Mouse (Mus musculus): ENCODE measurements around the gene Sebox. TPM values are rescaled to one million over a fixed set of nuclear protein-coding genes. Genes with fewer than 3 reads are reported as not detected.

Gene Sebox
- total RNA-seq (2014; rRNA removed) (0.14 and 0.15 TPM in 2 replicates), polyA plus RNA-seq (2015; fragmentation: Nextera tagmentation; extraction: Ambion mirVana) (0.35 TPM in 1 of 2 replicates, not detected in the other)

- 47% methylated on average over 7 of the region's 7 CpGs for WGBS
- Histone ChIP-seq H3K36me3 (ENCODE audit: insufficient read depth) (peaks cover 25% of the 10 kb centered on the region), H3K4me3 (ENCODE audit: low read depth, low read length) (no peak within 1 kb of the TSS), H3K4me1 (ENCODE audit: insufficient read depth) (no peaks in the 10 kb centered on the region), H3K9ac (no peak within 1 kb of the TSS), H3K9me3 (ENCODE audit: low read length) (no peaks in the 10 kb centered on the region), H3K27me3 (ENCODE audit: insufficient read depth, low read length) (no peaks in the 10 kb centered on the region), H3K4me2 (ENCODE audit: low read depth) (no peak within 1 kb of the TSS), H3K27ac (ENCODE audit: low read depth, low read length) (no peak within 1 kb of the TSS)
- ATAC-seq (peak; percentile 64; the same call in 1 of the 2 replicates), DNase-seq (peak; percentile 50)
- TF ChIP-seq CTCF (IDR thresholded peaks at IDR 0.05; ENCODE audit: low read depth) = no peak
These were observed at the start of gene Sebox for GRCm38 (mm10) chr11:78502909-78503650. Gene Sebox, plus strand, starts transcription at chr11:78503447.

DNA sequence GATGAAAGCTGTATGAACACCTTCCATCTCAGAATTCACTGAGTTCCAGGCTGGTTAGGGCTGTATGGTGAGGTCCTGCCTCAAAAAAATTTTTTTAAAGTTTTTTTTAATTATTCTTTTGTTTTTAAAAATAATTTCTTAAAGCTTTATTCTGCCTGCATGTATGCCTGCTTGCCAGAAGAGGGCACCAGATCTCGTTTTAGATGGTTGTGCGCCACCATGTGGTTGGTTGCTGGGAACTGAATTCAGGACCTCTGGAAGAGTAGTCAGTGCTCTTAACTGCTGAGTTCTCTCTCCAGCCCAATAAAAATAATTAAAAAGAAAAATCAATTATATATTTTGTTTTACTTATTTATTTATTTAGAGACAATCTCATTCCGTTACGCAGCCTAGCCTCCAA, 49.6 kb upstream of the Sebox start:
- H3K4me1 ChIP-seq (ENCODE audit: insufficient read depth) = no peaks in the 10 kb centered on the region
- H3K27ac ChIP-seq (ENCODE audit: low read depth, low read length) = no peak overlapping the region
- no peak overlapping the region for H3K4me3 ChIP-seq (ENCODE audit: low read depth, low read length)
- no peak overlapping the region for H3K9ac ChIP-seq
- no peak overlapping the region for H3K4me2 ChIP-seq (ENCODE audit: low read depth)
- DNase-seq (peak; percentile 74), ATAC-seq (peak; percentile 20; the same call in 1 of the 2 replicates)
- no peaks in the 10 kb centered on the region for H3K27me3 ChIP-seq (ENCODE audit: insufficient read depth, low read length)
- H3K36me3 ChIP-seq (ENCODE audit: insufficient read depth) = no peaks in the 10 kb centered on the region
- no peaks in the 10 kb centered on the region for H3K9me3 ChIP-seq (ENCODE audit: low read length)
- WGBS = 14% methylated on average over 4 of the region's 4 CpGs
- peak; percentile 93 for TF ChIP-seq CTCF (IDR thresholded peaks at IDR 0.05; ENCODE audit: low read depth)

DNA sequence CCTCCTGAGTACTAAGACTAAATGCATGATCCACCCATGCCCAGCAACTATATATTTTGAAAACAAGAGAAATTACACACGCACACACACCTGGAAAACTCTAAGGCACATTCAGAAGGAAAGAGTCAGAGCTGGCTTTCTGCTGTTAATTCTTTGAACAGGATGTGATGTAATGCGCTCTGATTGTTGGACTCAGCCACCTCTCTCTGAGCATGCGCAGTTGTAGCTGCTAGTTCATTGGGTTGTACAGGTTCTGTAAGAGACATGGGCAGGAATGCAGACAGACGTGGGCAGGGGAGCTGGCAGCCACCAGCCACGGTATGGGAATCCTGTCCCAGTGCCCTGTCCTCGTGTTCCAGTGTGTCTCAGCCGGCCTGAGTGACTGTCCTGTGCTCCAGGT, 49.0 kb upstream of the Sebox start:
- Histone ChIP-seq H3K36me3 (ENCODE audit: insufficient read depth) (no peaks in the 10 kb centered on the region), H3K9ac (no peak overlapping the region), H3K4me2 (ENCODE audit: low read depth) (no peak overlapping the region), H3K4me1 (ENCODE audit: insufficient read depth) (no peaks in the 10 kb centered on the region), H3K27me3 (ENCODE audit: insufficient read depth, low read length) (no peaks in the 10 kb centered on the region), H3K4me3 (ENCODE audit: low read depth, low read length) (no peak overlapping the region), H3K9me3 (ENCODE audit: low read length) (no peaks in the 10 kb centered on the region), H3K27ac (ENCODE audit: low read depth, low read length) (no peak overlapping the region)
- DNase-seq (no peak), ATAC-seq (no peak)
- no peak for TF ChIP-seq CTCF (IDR thresholded peaks at IDR 0.05; ENCODE audit: low read depth)
- WGBS = 79% methylated on average over 7 of the region's 7 CpGs

DNA sequence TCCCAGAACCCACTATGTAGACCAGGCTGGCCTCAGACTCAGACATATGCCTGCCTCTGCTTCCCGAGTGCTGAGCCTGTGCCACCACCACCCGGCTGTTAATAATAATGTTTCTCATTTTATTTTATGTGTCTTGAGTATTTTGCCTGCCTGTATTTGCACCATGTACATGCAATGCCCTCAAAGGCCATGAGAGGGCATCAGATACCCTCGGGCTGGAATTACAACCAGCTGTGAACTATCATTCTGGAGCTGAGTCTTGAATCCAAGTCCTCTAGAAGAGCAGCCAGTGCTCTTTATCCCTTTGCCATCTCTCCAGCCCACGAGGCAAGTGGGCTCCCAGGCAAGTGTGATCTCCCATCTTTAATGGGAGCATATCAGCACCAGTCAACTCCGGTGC, 47.9 kb upstream of the Sebox start:
- 41% methylated on average over 5 of the region's 5 CpGs for WGBS
- Histone ChIP-seq H3K4me3 (ENCODE audit: low read depth, low read length) (no peak overlapping the region), H3K9me3 (ENCODE audit: low read length) (no peaks in the 10 kb centered on the region), H3K4me1 (ENCODE audit: insufficient read depth) (no peaks in the 10 kb centered on the region), H3K27me3 (ENCODE audit: insufficient read depth, low read length) (no peaks in the 10 kb centered on the region), H3K4me2 (ENCODE audit: low read depth) (no peak overlapping the region), H3K9ac (no peak overlapping the region), H3K27ac (ENCODE audit: low read depth, low read length) (no peak overlapping the region), H3K36me3 (ENCODE audit: insufficient read depth) (no peaks in the 10 kb centered on the region)
- TF ChIP-seq CTCF (IDR thresholded peaks at IDR 0.05; ENCODE audit: low read depth) = peak; percentile 47
- no peak for ATAC-seq
- DNase-seq = no peak

DNA sequence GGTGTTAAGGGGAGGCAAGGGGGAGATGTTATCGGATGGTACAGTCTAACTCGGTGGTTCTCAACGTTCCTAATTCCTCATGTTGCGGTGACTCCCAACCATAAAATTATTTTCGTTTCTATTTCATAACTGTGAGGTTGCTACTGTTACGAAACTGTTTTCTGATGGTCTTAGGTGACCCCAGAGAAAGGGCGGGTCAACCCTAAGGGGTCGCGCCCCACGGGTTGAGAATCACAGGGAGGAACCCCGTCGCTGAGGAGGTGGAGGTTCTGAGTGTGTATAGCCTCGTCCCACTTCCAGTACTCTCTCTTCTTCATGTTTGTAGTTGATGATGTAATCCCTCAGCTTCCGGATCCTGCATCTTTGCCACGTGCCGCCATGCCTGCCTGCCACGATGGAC, 44.5 kb upstream of the Sebox start:
- WGBS = 84% methylated on average over 17 of the region's 17 CpGs
- H3K4me3 ChIP-seq (ENCODE audit: low read depth, low read length) = no peak overlapping the region

GRCm38 (mm10) chr11:78461894-78462293, 41.4 kb upstream of the Sebox start:
- WGBS = 84% methylated on average over 1 of the region's 1 CpGs
- H3K27me3 ChIP-seq (ENCODE audit: insufficient read depth, low read length) = no peaks in the 10 kb centered on the region
- no peak overlapping the region for H3K4me3 ChIP-seq (ENCODE audit: low read depth, low read length)
- peak; percentile 52 for TF ChIP-seq CTCF (IDR thresholded peaks at IDR 0.05; ENCODE audit: low read depth)
- DNase-seq = no peak
- H3K27ac ChIP-seq (ENCODE audit: low read depth, low read length) = no peak overlapping the region
- peaks cover 10% of the 10 kb centered on the region; the same call in 1 of the 2 replicates for H3K4me1 ChIP-seq (ENCODE audit: insufficient read depth)
- H3K36me3 ChIP-seq (ENCODE audit: insufficient read depth) = no peaks in the 10 kb centered on the region
- H3K4me2 ChIP-seq (ENCODE audit: low read depth) = no peak overlapping the region
- ATAC-seq = no peak
- no peak overlapping the region for H3K9ac ChIP-seq
- no peaks in the 10 kb centered on the region for H3K9me3 ChIP-seq (ENCODE audit: low read length)

More for the DNA sequence above, 44.5 kb upstream of the Sebox start:
- no peaks in the 10 kb centered on the region for H3K9me3 ChIP-seq (ENCODE audit: low read length)
- H3K4me1 ChIP-seq (ENCODE audit: insufficient read depth) = no peaks in the 10 kb centered on the region
- TF ChIP-seq CTCF (IDR thresholded peaks at IDR 0.05; ENCODE audit: low read depth) = no peak
- no peaks in the 10 kb centered on the region for H3K36me3 ChIP-seq (ENCODE audit: insufficient read depth)
- no peak overlapping the region for H3K4me2 ChIP-seq (ENCODE audit: low read depth)
- ATAC-seq (no peak), DNase-seq (no peak)
- no peaks in the 10 kb centered on the region for H3K27me3 ChIP-seq (ENCODE audit: insufficient read depth, low read length)
- no peak overlapping the region for H3K27ac ChIP-seq (ENCODE audit: low read depth, low read length)
- H3K9ac ChIP-seq = no peak overlapping the region

GRCm38 (mm10) chr11:78462669-78463068, 40.6 kb upstream of the Sebox start:
- WGBS = 77% methylated on average over 5 of the region's 5 CpGs
- H3K27me3 ChIP-seq (ENCODE audit: insufficient read depth, low read length) = no peaks in the 10 kb centered on the region
- H3K36me3 ChIP-seq (ENCODE audit: insufficient read depth) = no peaks in the 10 kb centered on the region
- no peaks in the 10 kb centered on the region for H3K9me3 ChIP-seq (ENCODE audit: low read length)
- H3K4me2 ChIP-seq (ENCODE audit: low read depth) = no peak overlapping the region
- H3K27ac ChIP-seq (ENCODE audit: low read depth, low read length) = no peak overlapping the region
- peaks cover 11% of the 10 kb centered on the region; the same call in 1 of the 2 replicates for H3K4me1 ChIP-seq (ENCODE audit: insufficient read depth)
- ATAC-seq (no peak), DNase-seq (no peak)
- H3K4me3 ChIP-seq (ENCODE audit: low read depth, low read length) = no peak overlapping the region
- H3K9ac ChIP-seq = no peak overlapping the region
- no peak for TF ChIP-seq CTCF (IDR thresholded peaks at IDR 0.05; ENCODE audit: low read depth)
